Mouse (Mus musculus): ENCODE results near the gene Mdm1. TPM values are rescaled to one million over a fixed set of nuclear protein-coding genes. Genes with fewer than 3 reads are reported as not detected.
"Not testable (repeated sequence)": the region's sequence is repeated elsewhere in the genome, so short reads cannot be mapped to it uniquely, and the experiment has no call there.

Mdm1 gene
- polyA plus RNA-seq, 1 experiment from 2014 or later, result 58.9 TPM

- no peaks in the 10 kb centered on the region for H3K9me3 ChIP-seq
- no peak for DNase-seq (ENCODE audit: extremely low spot score, low spot score)
- H3K4me3 ChIP-seq, result no peak overlapping the region
- H3K27ac ChIP-seq, result no peak overlapping the region
- WGBS, result 53% methylated on average over 2 of the region's 2 CpGs
- H3K4me1 ChIP-seq, result no peaks in the 10 kb centered on the region
- H3K27me3 ChIP-seq (ENCODE audit: poor library complexity, severe bottlenecking), result peaks cover 28% of the 10 kb centered on the region
- H3K36me3 ChIP-seq (replicated peaks), result no peaks in the 10 kb centered on the region
These were observed 11.6 kb upstream of the Mdm1 start for GRCm38 (mm10) chr10:118130016-118130415.

- Histone ChIP-seq H3K36me3 (replicated peaks) (no peaks in the 10 kb centered on the region), H3K9me3 (no peaks in the 10 kb centered on the region), H3K4me3 (peak overlapping the region; percentile 26), H3K4me1 (no peaks in the 10 kb centered on the region), H3K27ac (no peak overlapping the region), H3K27me3 (ENCODE audit: poor library complexity, severe bottlenecking) (peaks cover 24% of the 10 kb centered on the region)
- 73% methylated on average over 6 of the region's 6 CpGs for WGBS
- no peak for DNase-seq (ENCODE audit: extremely low spot score, low spot score)
These were observed 8.6 kb upstream of the Mdm1 start for GRCm38 (mm10) chr10:118132993-118133392.

GRCm38 (mm10) chr10:118138508-118138907 is 3.1 kb upstream of the Mdm1 start:
- Histone ChIP-seq H3K4me3 (no peak overlapping the region), H3K27ac (no peak overlapping the region), H3K27me3 (ENCODE audit: poor library complexity, severe bottlenecking) (no peaks in the 10 kb centered on the region), H3K36me3 (replicated peaks) (peaks cover 1% of the 10 kb centered on the region), H3K9me3 (no peaks in the 10 kb centered on the region), H3K4me1 (peaks cover 17% of the 10 kb centered on the region)
- WGBS, result 87% methylated on average over 11 of the region's 11 CpGs
- no peak for DNase-seq (ENCODE audit: extremely low spot score, low spot score)

GRCm38 (mm10) chr10:118139837-118140570 is 1.6 kb upstream of the Mdm1 start:
- H3K27me3 ChIP-seq (ENCODE audit: poor library complexity, severe bottlenecking), result peaks cover 5% of the 10 kb centered on the region; the same call in 1 of the 2 replicates
- H3K4me1 ChIP-seq, result peaks cover 19% of the 10 kb centered on the region
- no peaks in the 10 kb centered on the region for H3K9me3 ChIP-seq
- peaks cover 16% of the 10 kb centered on the region for H3K36me3 ChIP-seq (replicated peaks)
- no peak overlapping the region for H3K27ac ChIP-seq
- no peak overlapping the region for H3K4me3 ChIP-seq
- no peak for DNase-seq (ENCODE audit: extremely low spot score, low spot score)
- WGBS, result 86% methylated on average over 8 of the region's 8 CpGs

GRCm38 (mm10) chr10:118141884-118142801 is 532 bp downstream of the Mdm1 start:
- Histone ChIP-seq H3K27me3 (ENCODE audit: poor library complexity, severe bottlenecking) (peaks cover 5% of the 10 kb centered on the region; the same call in 1 of the 2 replicates), H3K27ac (peak overlapping the region; percentile 90), H3K36me3 (replicated peaks) (peaks cover 37% of the 10 kb centered on the region), H3K9me3 (no peaks in the 10 kb centered on the region), H3K4me1 (peaks cover 19% of the 10 kb centered on the region), H3K4me3 (peak overlapping the region; percentile 93)
- 2% methylated on average over 53 of the region's 53 CpGs for WGBS
- DNase-seq (ENCODE audit: extremely low spot score, low spot score), result no peak

- Histone ChIP-seq H3K36me3 (replicated peaks) (peaks cover 90% of the 10 kb centered on the region), H3K9me3 (no peaks in the 10 kb centered on the region), H3K27me3 (ENCODE audit: poor library complexity, severe bottlenecking) (peaks cover 4% of the 10 kb centered on the region; the same call in 1 of the 2 replicates), H3K4me1 (no peaks in the 10 kb centered on the region), H3K4me3 (no peak overlapping the region), H3K27ac (no peak overlapping the region)
- no peak for DNase-seq (ENCODE audit: extremely low spot score, low spot score)
- 89% methylated on average over 5 of the region's 5 CpGs for WGBS
These were observed 7.8 kb downstream of the Mdm1 start for GRCm38 (mm10) chr10:118149381-118149780.

- H3K27me3 ChIP-seq (ENCODE audit: poor library complexity, severe bottlenecking), result no peaks in the 10 kb centered on the region
- 89% methylated on average over 9 of the region's 9 CpGs for WGBS
- H3K4me3 ChIP-seq, result no peak overlapping the region
- H3K27ac ChIP-seq, result no peak overlapping the region
- peaks cover 89% of the 10 kb centered on the region for H3K36me3 ChIP-seq (replicated peaks)
- DNase-seq (ENCODE audit: extremely low spot score, low spot score), result no peak
- H3K4me1 ChIP-seq, result no peaks in the 10 kb centered on the region
- no peaks in the 10 kb centered on the region for H3K9me3 ChIP-seq
These were observed 9.3 kb downstream of the Mdm1 start for GRCm38 (mm10) chr10:118150866-118151265.

- Histone ChIP-seq H3K4me1 (no peaks in the 10 kb centered on the region), H3K27ac (no peak overlapping the region), H3K4me3 (no peak overlapping the region), H3K36me3 (replicated peaks) (peaks cover 87% of the 10 kb centered on the region), H3K27me3 (ENCODE audit: poor library complexity, severe bottlenecking) (no peaks in the 10 kb centered on the region), H3K9me3 (peaks cover 7% of the 10 kb centered on the region; the same call in 1 of the 2 replicates)
- no peak for DNase-seq (ENCODE audit: extremely low spot score, low spot score)
These were observed 14.3 kb downstream of the Mdm1 start for GRCm38 (mm10) chr10:118155932-118156331.

- H3K36me3 ChIP-seq (replicated peaks), result peaks cover 92% of the 10 kb centered on the region
- DNase-seq (ENCODE audit: extremely low spot score, low spot score), result no peak
- no peak overlapping the region for H3K27ac ChIP-seq
- H3K27me3 ChIP-seq (ENCODE audit: poor library complexity, severe bottlenecking), result no peaks in the 10 kb centered on the region
- no peaks in the 10 kb centered on the region for H3K4me1 ChIP-seq
- no peak overlapping the region for H3K4me3 ChIP-seq
- peaks cover 7% of the 10 kb centered on the region; the same call in 1 of the 2 replicates for H3K9me3 ChIP-seq
- WGBS, result 94% methylated on average over 2 of the region's 2 CpGs
These were observed 19.5 kb downstream of the Mdm1 start for GRCm38 (mm10) chr10:118161131-118161530.

GRCm38 (mm10) chr10:118169212-118169611 is 27.6 kb downstream of the Mdm1 start:
- 68% methylated on average over 12 of the region's 12 CpGs for WGBS
- H3K27me3 ChIP-seq (ENCODE audit: poor library complexity, severe bottlenecking), result no peaks in the 10 kb centered on the region
- H3K36me3 ChIP-seq (replicated peaks), result peaks cover 57% of the 10 kb centered on the region
- no peaks in the 10 kb centered on the region; the same call in 1 of the 2 replicates for H3K4me1 ChIP-seq
- H3K9me3 ChIP-seq, result no peaks in the 10 kb centered on the region
- no peak for DNase-seq (ENCODE audit: extremely low spot score, low spot score)
- H3K27ac ChIP-seq, result no peak overlapping the region
- no peak overlapping the region for H3K4me3 ChIP-seq

- no peak for DNase-seq (ENCODE audit: extremely low spot score, low spot score)
- Histone ChIP-seq H3K27me3 (ENCODE audit: poor library complexity, severe bottlenecking) (no peaks in the 10 kb centered on the region), H3K4me1 (no peaks in the 10 kb centered on the region; the same call in 1 of the 2 replicates), H3K36me3 (replicated peaks) (peaks cover 25% of the 10 kb centered on the region), H3K27ac (no peak overlapping the region), H3K9me3 (no peaks in the 10 kb centered on the region), H3K4me3 (no peak overlapping the region)
- WGBS, result 92% methylated on average over 8 of the region's 8 CpGs
These were observed 30.8 kb downstream of the Mdm1 start for GRCm38 (mm10) chr10:118172416-118172815.

- no peaks in the 10 kb centered on the region; the same call in 1 of the 2 replicates for H3K4me1 ChIP-seq
- peaks cover 20% of the 10 kb centered on the region for H3K36me3 ChIP-seq (replicated peaks)
- no peak overlapping the region for H3K27ac ChIP-seq
- no peak for DNase-seq (ENCODE audit: extremely low spot score, low spot score)
- WGBS, result 94% methylated on average over 3 of the region's 3 CpGs
- H3K4me3 ChIP-seq, result no peak overlapping the region
- H3K27me3 ChIP-seq (ENCODE audit: poor library complexity, severe bottlenecking), result no peaks in the 10 kb centered on the region
- H3K9me3 ChIP-seq, result no peaks in the 10 kb centered on the region
These were observed 31.3 kb downstream of the Mdm1 start for GRCm38 (mm10) chr10:118172876-118173275.

- not testable (repeated sequence) for DNase-seq (ENCODE audit: extremely low spot score, low spot score); H3K4me3 ChIP-seq; H3K27me3 ChIP-seq (ENCODE audit: poor library complexity, severe bottlenecking); H3K4me1 ChIP-seq; H3K36me3 ChIP-seq (replicated peaks); H3K9me3 ChIP-seq; H3K27ac ChIP-seq
- 90% methylated on average over 4 of the region's 4 CpGs for WGBS
These were observed 33.9 kb downstream of the Mdm1 start for GRCm38 (mm10) chr10:118175542-118175941.

Measured in forebrain, embryonic 10.5 days (tissue).